Mouse (Mus musculus) gastrocnemius, postnatal 25 days (tissue): Measurements from ENCODE around the gene Gm20911. TPM values are rescaled to one million over a fixed set of nuclear protein-coding genes. Genes with fewer than 3 reads are reported as not detected.
"Not testable (repeated sequence)": the region's sequence is repeated elsewhere in the genome, so short reads cannot be mapped to it uniquely, and the experiment has no call there.

Source experiments
- DNase-seq: peaks from one replicate; pipeline ENCODE4 v3.0.0; 2022
- long read RNA-seq, 2 experiments: library from polyadenylated mRNA; stranded (forward); transcript quantifications; one replicate each; pipeline ENCODE4 v2.0.0; 2021
- total RNA-seq, 2 experiments: library from RNA; stranded (reverse); gene quantifications; 1 replicate in 1 of 2; 2 replicates in 1 of 2; pipeline ENCODE4 v1.2.3; 2021

Gene Gm20911
- not detected for total RNA-seq
- long read RNA-seq, experiment 1 = 0 reads
- long read RNA-seq, experiment 2 = 0 reads

- not testable (repeated sequence) for DNase-seq
These were observed at the start of gene Gm20911 for GRCm38 (mm10) chrY:81457707-81458106. TSS of gene Gm20911 (plus strand) at chrY:81458007.
